Mouse (Mus musculus): ENCODE data around the gene Rnf151. TPM values are rescaled to one million over a fixed set of nuclear protein-coding genes. Genes with fewer than 3 reads are reported as not detected.
A peak's percentile ranks its signal among the peaks of the same experiment; 100 is the strongest.

Rnf151 gene
- polyA plus RNA-seq, 1 experiment from 2014 or later, result 0.18 TPM

GRCm38 (mm10) chr17:24716166-24716682 is 1.6 kb downstream of the Rnf151 start:
- Histone ChIP-seq H3K4me1 (peaks cover 9% of the 10 kb centered on the region), H3K36me3 (peaks cover 15% of the 10 kb centered on the region), H3K4me2 (replicated peaks) (no peak overlapping the region), H3K4me3 (no peak overlapping the region), H3K27me3 (no peaks in the 10 kb centered on the region), H3K9ac (peak overlapping the region; percentile 9; the same call in 1 of the 2 replicates), H3K27ac (no peak overlapping the region), H3K9me3 (replicated peaks) (no peaks in the 10 kb centered on the region)
- 97% methylated on average over 15 of the region's 15 CpGs for WGBS
- ATAC-seq (ENCODE audit: low FRiP score), result no peak

GRCm38 (mm10) chr17:24715556-24715955 is 2.3 kb downstream of the Rnf151 start:
- H3K4me1 ChIP-seq, result peaks cover 4% of the 10 kb centered on the region; the same call in 1 of the 2 replicates
- no peaks in the 10 kb centered on the region for H3K27me3 ChIP-seq
- H3K9ac ChIP-seq, result peak overlapping the region; percentile 9; the same call in 1 of the 2 replicates
- 71% methylated on average over 6 of the region's 6 CpGs for WGBS
- H3K36me3 ChIP-seq, result peaks cover 13% of the 10 kb centered on the region
- no peak overlapping the region for H3K4me2 ChIP-seq (replicated peaks)
- no peak overlapping the region for H3K27ac ChIP-seq
- ATAC-seq (ENCODE audit: low FRiP score), result no peak
- no peak overlapping the region for H3K4me3 ChIP-seq
- no peaks in the 10 kb centered on the region for H3K9me3 ChIP-seq (replicated peaks)

- WGBS, result 38% methylated on average over 2 of the region's 2 CpGs
- no peak overlapping the region for H3K4me3 ChIP-seq
These were observed 9.2 kb downstream of the Rnf151 start for GRCm38 (mm10) chr17:24708646-24709045.

GRCm38 (mm10) chr17:24707801-24708425 is 9.9 kb downstream of the Rnf151 start:
- Histone ChIP-seq H3K27ac (peak overlapping the region; percentile 73), H3K4me2 (replicated peaks) (peak overlapping the region; percentile 81), H3K9me3 (replicated peaks) (no peaks in the 10 kb centered on the region), H3K9ac (peak overlapping the region; percentile 71), H3K4me1 (peaks cover 19% of the 10 kb centered on the region), H3K36me3 (peaks cover 23% of the 10 kb centered on the region), H3K4me3 (peak overlapping the region; percentile 74), H3K27me3 (no peaks in the 10 kb centered on the region)
- 6% methylated on average over 24 of the region's 24 CpGs for WGBS
- peak; percentile 72 for ATAC-seq (ENCODE audit: low FRiP score)

More at GRCm38 (mm10) chr17:24708646-24709045, 9.2 kb downstream of the Rnf151 start:
- H3K27me3 ChIP-seq, result no peaks in the 10 kb centered on the region
- no peak for ATAC-seq (ENCODE audit: low FRiP score)
- H3K9me3 ChIP-seq (replicated peaks), result no peaks in the 10 kb centered on the region
- H3K4me2 ChIP-seq (replicated peaks), result peak overlapping the region; percentile 81; the same call in 1 of the 2 replicates
- peaks cover 20% of the 10 kb centered on the region for H3K36me3 ChIP-seq
- peaks cover 19% of the 10 kb centered on the region for H3K4me1 ChIP-seq
- H3K9ac ChIP-seq, result no peak overlapping the region
- no peak overlapping the region for H3K27ac ChIP-seq

GRCm38 (mm10) chr17:24706982-24707800 is 10.7 kb downstream of the Rnf151 start, which contains the start of gene Tbl3:
Tbl3 (minus strand) TSS chr17:24707660.
- WGBS, result 5% methylated on average over 32 of the region's 32 CpGs
- Histone ChIP-seq H3K4me3 (peak within 1 kb of the TSS; percentile 74), H3K9ac (peak within 1 kb of the TSS; percentile 71), H3K4me1 (peaks cover 19% of the 10 kb centered on the region), H3K27ac (peak within 1 kb of the TSS; percentile 73), H3K4me2 (replicated peaks) (peak within 1 kb of the TSS; percentile 81), H3K27me3 (no peaks in the 10 kb centered on the region), H3K9me3 (replicated peaks) (no peaks in the 10 kb centered on the region), H3K36me3 (peaks cover 30% of the 10 kb centered on the region)
- peak; percentile 86 for ATAC-seq (ENCODE audit: low FRiP score)

- 96% methylated on average over 3 of the region's 3 CpGs for WGBS
- Histone ChIP-seq H3K9ac (no peak overlapping the region), H3K36me3 (peaks cover 44% of the 10 kb centered on the region), H3K27ac (no peak overlapping the region), H3K4me1 (peaks cover 19% of the 10 kb centered on the region), H3K4me2 (replicated peaks) (no peak overlapping the region), H3K27me3 (no peaks in the 10 kb centered on the region), H3K9me3 (replicated peaks) (no peaks in the 10 kb centered on the region), H3K4me3 (no peak overlapping the region)
- ATAC-seq (ENCODE audit: low FRiP score), result no peak
These were observed 12.0 kb downstream of the Rnf151 start for GRCm38 (mm10) chr17:24705821-24706220.

- WGBS, result 92% methylated on average over 9 of the region's 9 CpGs
- no peak for ATAC-seq (ENCODE audit: low FRiP score)
- Histone ChIP-seq H3K9ac (no peak overlapping the region; the same call in 1 of the 2 replicates), H3K9me3 (replicated peaks) (no peaks in the 10 kb centered on the region), H3K4me3 (no peak overlapping the region), H3K4me2 (replicated peaks) (no peak overlapping the region), H3K4me1 (peaks cover 25% of the 10 kb centered on the region), H3K27me3 (peaks cover 8% of the 10 kb centered on the region; the same call in 1 of the 2 replicates), H3K36me3 (peaks cover 58% of the 10 kb centered on the region), H3K27ac (no peak overlapping the region)
These were observed 16.6 kb downstream of the Rnf151 start for GRCm38 (mm10) chr17:24701251-24701650.

- Histone ChIP-seq H3K4me3 (no peak overlapping the region), H3K36me3 (peaks cover 46% of the 10 kb centered on the region), H3K4me1 (peaks cover 26% of the 10 kb centered on the region), H3K9ac (no peak overlapping the region), H3K4me2 (replicated peaks) (no peak overlapping the region), H3K27ac (no peak overlapping the region), H3K9me3 (replicated peaks) (no peaks in the 10 kb centered on the region), H3K27me3 (peaks cover 8% of the 10 kb centered on the region; the same call in 1 of the 2 replicates)
- 84% methylated on average over 2 of the region's 2 CpGs for WGBS
- no peak for ATAC-seq (ENCODE audit: low FRiP score)
These were observed 18.4 kb downstream of the Rnf151 start for GRCm38 (mm10) chr17:24699473-24699872.

GRCm38 (mm10) chr17:24698715-24699114 is 19.1 kb downstream of the Rnf151 start:
- 68% methylated on average over 9 of the region's 9 CpGs for WGBS
- Histone ChIP-seq H3K9me3 (replicated peaks) (no peaks in the 10 kb centered on the region), H3K4me1 (peaks cover 26% of the 10 kb centered on the region), H3K36me3 (peaks cover 39% of the 10 kb centered on the region), H3K4me2 (replicated peaks) (peak overlapping the region; percentile 15; the same call in 1 of the 2 replicates), H3K27me3 (peaks cover 8% of the 10 kb centered on the region; the same call in 1 of the 2 replicates), H3K27ac (no peak overlapping the region), H3K4me3 (no peak overlapping the region), H3K9ac (no peak overlapping the region)
- no peak for ATAC-seq (ENCODE audit: low FRiP score)

GRCm38 (mm10) chr17:24697985-24698384 is 19.9 kb downstream of the Rnf151 start:
- ATAC-seq (ENCODE audit: low FRiP score), result no peak
- peaks cover 26% of the 10 kb centered on the region for H3K4me1 ChIP-seq
- H3K4me3 ChIP-seq, result no peak overlapping the region
- peaks cover 8% of the 10 kb centered on the region; the same call in 1 of the 2 replicates for H3K27me3 ChIP-seq
- WGBS, result 19% methylated on average over 5 of the region's 5 CpGs
- H3K9ac ChIP-seq, result no peak overlapping the region
- H3K27ac ChIP-seq, result peak overlapping the region; percentile 57
- H3K36me3 ChIP-seq, result peaks cover 36% of the 10 kb centered on the region
- no peaks in the 10 kb centered on the region for H3K9me3 ChIP-seq (replicated peaks)
- peak overlapping the region; percentile 15; the same call in 1 of the 2 replicates for H3K4me2 ChIP-seq (replicated peaks)

- peak; percentile 91 for ATAC-seq (ENCODE audit: low FRiP score)
- Histone ChIP-seq H3K4me3 (peak within 1 kb of the TSS; percentile 78), H3K4me2 (replicated peaks) (peak within 1 kb of the TSS; percentile 77), H3K9me3 (replicated peaks) (no peaks in the 10 kb centered on the region), H3K36me3 (peaks cover 22% of the 10 kb centered on the region), H3K9ac (peak within 1 kb of the TSS; percentile 90), H3K27ac (peak within 1 kb of the TSS; percentile 88), H3K27me3 (peaks cover 10% of the 10 kb centered on the region), H3K4me1 (peaks cover 26% of the 10 kb centered on the region)
- under 1% methylated on average over 63 of the region's 76 CpGs for WGBS
These were observed 21.7 kb downstream of the Rnf151 start, which contains the start of the genes Gfer and Noxo1 for GRCm38 (mm10) chr17:24696011-24696697. Gfer (minus strand) TSS chr17:24696156. Noxo1 (plus strand) TSS chr17:24696234.
